ENCODE assay signal across 8 mouse cellular contexts in genomic region chr8:8658426-8659224, GRCm38 (mm10). TPM values are rescaled to one million over a fixed set of nuclear protein-coding genes. Genes with fewer than 3 reads are reported as not detected.
DNase-seq lines count a peak whose midpoint lies in the region; ATAC-seq lines count a peak whose summit lies in the region.

No protein-coding gene starts in this region.

- H3K27me3 ChIP-seq in lung, embryonic 16.5 days (ENCODE audit: control insufficient read depth, insufficient read depth, low read depth, low read length): no peaks in the 10 kb centered on the region

- 4% methylated on average over 19 of the region's 19 CpGs for WGBS in lung, embryonic 16.5 days

- no peaks in the 10 kb centered on the region for H3K36me3 ChIP-seq in lung, embryonic 16.5 days (ENCODE audit: control insufficient read depth, insufficient read depth, low read length)

- DNase-seq in ES-CJ7 (ENCODE audit: low read depth, low spot score): peak; percentile 77
- DNase-seq in cerebellum, adult 9-10 months: peak; percentile 39
- peak; percentile 61 to 90 for DNase-seq in frontal cortex, adult 2 months (ENCODE audit: extremely low spot score in 1 of 2, low spot score in 1 of 2)
- DNase-seq in layer of hippocampus, postnatal 10 days (ENCODE audit: low spot score in 2 of 2): peak; percentile 85 to 91
- DNase-seq in ovary, postnatal 36 days (ENCODE audit: low spot score): peak; percentile 84
- peak; percentile 42 for DNase-seq in thymus, postnatal 25 days

- H3K9ac ChIP-seq in lung, embryonic 16.5 days (ENCODE audit: low read length): peak overlapping the region; percentile 95

- H3K9me3 ChIP-seq in lung, embryonic 16.5 days (ENCODE audit: control insufficient read depth, low read length): no peaks in the 10 kb centered on the region

- H3K4me3 ChIP-seq in lung, embryonic 16.5 days (ENCODE audit: low read length): peak overlapping the region; percentile 95

- peak overlapping the region; percentile 97 for H3K4me2 ChIP-seq in lung, embryonic 16.5 days (ENCODE audit: low read depth, low read length)

- peaks cover 42% of the 10 kb centered on the region for H3K4me1 ChIP-seq in lung, embryonic 16.5 days (replicated peaks; ENCODE audit: control insufficient read depth, insufficient read depth, low read length)

- peak; percentile 65 to 80 for ATAC-seq in hematopoietic stem cell, adult 5-6 weeks (replicated peaks in 1 of 2; ENCODE audit: insufficient read depth in 1 of 2, low FRiP score in 2 of 2, low TSS enrichment in 1 of 2, low read depth in 1 of 2, poor library complexity in 2 of 2, severe bottlenecking in 2 of 2)
- ATAC-seq in lung, embryonic 16.5 days (ENCODE audit: low read depth): peak; percentile 62

- H3K27ac ChIP-seq in lung, embryonic 16.5 days (ENCODE audit: low read length): peak overlapping the region; percentile 26

RNA-seq across cellular contexts. Expression of gene Efnb2, which starts 2.4 kb away (rescaled TPM):
- 26.4 and 41.4 TPM in 2 replicates for polyA plus RNA-seq in frontal cortex, adult 2 months (2012; rRNA removed)
- total RNA-seq in hematopoietic stem cell, adult 5-6 weeks (2017): 0.88 and 0.89 TPM in 2 replicates
- 10 to 100 TPM; 40.8 to 48.9 TPM for total RNA-seq in layer of hippocampus, postnatal 10 days (2021)
- 15.1 and 20.4 TPM in 2 replicates for polyA plus RNA-seq in lung, embryonic 16.5 days (2015; fragmentation: Nextera tagmentation; extraction: Ambion mirVana)

RNA-seq across cellular contexts. Expression of gene Arglu1, which starts 31.7 kb away (rescaled TPM):
- polyA plus RNA-seq in frontal cortex, adult 2 months (2012; rRNA removed): 168 and 212 TPM in 2 replicates
- total RNA-seq in hematopoietic stem cell, adult 5-6 weeks (2017): 215 and 239 TPM in 2 replicates
- total RNA-seq in layer of hippocampus, postnatal 10 days (2021): 100 to 1,000 TPM; 118 to 122 TPM
- polyA plus RNA-seq in lung, embryonic 16.5 days (2015; fragmentation: Nextera tagmentation; extraction: Ambion mirVana): 116 and 120 TPM in 2 replicates

Comparison
In these comparisons a context has a peak if more than half of its experiments do, and no peak if none do; other contexts are left out.
1. Peak in every context shown above with its lines: DNase-seq, ATAC-seq, H3K4me3 ChIP-seq and H3K27ac ChIP-seq.
2. RNA of gene Efnb2, which starts 2.4 kb away (total RNA-seq): 40.8 to 48.9 TPM in layer of hippocampus, postnatal 10 days; 0.88 to 0.89 TPM in hematopoietic stem cell, adult 5-6 weeks; every median in the first group is over 10 times any median in the second.